Mouse (Mus musculus): ENCODE results near the gene Trip11.

GRCm38 (mm10) chr12:101801744-101802143, 111.3 kb downstream of the Trip11 start:
- TF ChIP-seq GATA1 (IDR thresholded peaks at IDR 0.05; ENCODE audit: borderline replicate concordance, low read length) = no peak
- TF ChIP-seq FLI1 (IDR thresholded peaks at IDR 0.05; ENCODE audit: low read length) = no peak

All from megakaryocyte, embryonic 14.5 days (primary cell).